Mouse (Mus musculus) limb, embryonic 10.5 days (tissue): ENCODE measurements around the gene Alk. TPM values are rescaled to one million over a fixed set of nuclear protein-coding genes. Genes with fewer than 3 reads are reported as not detected.

Experiments
- DNase-seq: peaks from one replicate; pipeline ENCODE4 v3.0.0-alpha.2; 2017; ENCODE audit warnings: low spot score
- H3K27ac ChIP-seq: fragments of 300-500 bp; sonication (generic); 2 replicates; pipeline ENCODE4 v1.5.1; 2016; ENCODE audit warnings: mild to moderate bottlenecking
- H3K27me3 ChIP-seq: fragments of 300-500 bp; sonication (generic); 2 replicates; pipeline ENCODE4 v1.6.1; 2016; ENCODE audit warnings: low read depth, mild to moderate bottlenecking; ENCODE audit not compliant: poor library complexity, severe bottlenecking
- H3K36me3 ChIP-seq: fragments of 300-500 bp; sonication (generic); 2 replicates; pipeline ENCODE4 v1.6.1; 2016; ENCODE audit warnings: mild to moderate bottlenecking, moderate library complexity
- H3K4me1 ChIP-seq: fragments of 300-500 bp; sonication (generic); 2 replicates; pipeline ENCODE4 v1.6.1; 2016
- H3K4me3 ChIP-seq: fragments of 300-500 bp; sonication (generic); 2 replicates; pipeline ENCODE4 v1.5.1; 2016; ENCODE audit warnings: mild to moderate bottlenecking, moderate library complexity
- H3K9me3 ChIP-seq: fragments of 300-500 bp; sonication (generic); replicated peaks from 2 replicates; pipeline ENCODE4 v1.6.1; 2016; ENCODE audit warnings: mild to moderate bottlenecking
- WGBS: fragments of 180-500 bp; shearing (Covaris S2); methylation state at CpG from one replicate; pipeline ENCODE4 v1.1.7; 2016; 5-methylcytosine and 5-hydroxymethylcytosine counted together
- polyA plus RNA-seq: library from polyadenylated mRNA; unstranded; fragments of >200 nt; fragmentation: Nextera tagmentation; extraction: Ambion mirVana; gene quantifications from 2 replicates; pipeline ENCODE4 v1.2.1, GENCODE M21; 2016

Alk gene
- polyA plus RNA-seq, 1 experiment from 2014 or later = 0.04 TPM

GRCm38 (mm10) chr17:72445204-72446177 is 158.9 kb downstream of the Alk start:
- H3K4me3 ChIP-seq = no peak overlapping the region
- H3K36me3 ChIP-seq = no peaks in the 10 kb centered on the region
- 76% methylated on average over 3 of the region's 3 CpGs for WGBS
- no peaks in the 10 kb centered on the region for H3K4me1 ChIP-seq
- H3K27ac ChIP-seq = no peak overlapping the region
- no peaks in the 10 kb centered on the region for H3K27me3 ChIP-seq
- H3K9me3 ChIP-seq = no peaks in the 10 kb centered on the region
- DNase-seq = no peak

- WGBS = 87% methylated on average over 4 of the region's 4 CpGs
- H3K4me3 ChIP-seq = no peak overlapping the region
Observed at GRCm38 (mm10) chr17:72417451-72417850, 187.0 kb downstream of the Alk start.

GRCm38 (mm10) chr17:72414676-72415075 is 189.8 kb downstream of the Alk start:
- Histone ChIP-seq H3K4me3 (no peak overlapping the region), H3K27me3 (no peaks in the 10 kb centered on the region), H3K27ac (no peak overlapping the region), H3K9me3 (no peaks in the 10 kb centered on the region), H3K36me3 (no peaks in the 10 kb centered on the region), H3K4me1 (no peaks in the 10 kb centered on the region)
- no peak for DNase-seq

More at GRCm38 (mm10) chr17:72417451-72417850, 187.0 kb downstream of the Alk start:
- DNase-seq = no peak
- no peaks in the 10 kb centered on the region for H3K9me3 ChIP-seq
- H3K36me3 ChIP-seq = no peaks in the 10 kb centered on the region
- H3K27ac ChIP-seq = no peak overlapping the region
- H3K27me3 ChIP-seq = no peaks in the 10 kb centered on the region
- no peaks in the 10 kb centered on the region for H3K4me1 ChIP-seq

GRCm38 (mm10) chr17:72404813-72405212 is 199.6 kb downstream of the Alk start:
- WGBS = 79% methylated on average over 2 of the region's 2 CpGs
- Histone ChIP-seq H3K36me3 (no peaks in the 10 kb centered on the region), H3K4me1 (no peaks in the 10 kb centered on the region), H3K27me3 (no peaks in the 10 kb centered on the region), H3K9me3 (no peaks in the 10 kb centered on the region), H3K27ac (no peak overlapping the region), H3K4me3 (no peak overlapping the region)
- DNase-seq = no peak

- no peak overlapping the region for H3K4me3 ChIP-seq
- H3K27me3 ChIP-seq = no peaks in the 10 kb centered on the region
- WGBS = 89% methylated on average over 3 of the region's 3 CpGs
- no peak for DNase-seq
- no peaks in the 10 kb centered on the region for H3K9me3 ChIP-seq
- no peaks in the 10 kb centered on the region for H3K4me1 ChIP-seq
- H3K36me3 ChIP-seq = no peaks in the 10 kb centered on the region
- no peak overlapping the region for H3K27ac ChIP-seq
Observed at GRCm38 (mm10) chr17:72401861-72402260, 202.6 kb downstream of the Alk start.

GRCm38 (mm10) chr17:72401349-72401748 is 203.1 kb downstream of the Alk start:
- WGBS = 94% methylated on average over 2 of the region's 2 CpGs

GRCm38 (mm10) chr17:72399331-72400059 is 204.9 kb downstream of the Alk start:
- Histone ChIP-seq H3K4me3 (no peak overlapping the region), H3K4me1 (peaks cover 6% of the 10 kb centered on the region; the same call in 1 of the 2 replicates), H3K9me3 (no peaks in the 10 kb centered on the region), H3K36me3 (no peaks in the 10 kb centered on the region), H3K27me3 (no peaks in the 10 kb centered on the region), H3K27ac (no peak overlapping the region)
- 76% methylated on average over 3 of the region's 3 CpGs for WGBS
- no peak for DNase-seq

More at GRCm38 (mm10) chr17:72401349-72401748, 203.1 kb downstream of the Alk start:
- H3K4me3 ChIP-seq = no peak overlapping the region
- H3K36me3 ChIP-seq = no peaks in the 10 kb centered on the region
- no peaks in the 10 kb centered on the region for H3K9me3 ChIP-seq
- no peak for DNase-seq
- no peak overlapping the region for H3K27ac ChIP-seq
- no peaks in the 10 kb centered on the region for H3K27me3 ChIP-seq
- no peaks in the 10 kb centered on the region for H3K4me1 ChIP-seq

- Histone ChIP-seq H3K4me1 (peaks cover 6% of the 10 kb centered on the region; the same call in 1 of the 2 replicates), H3K36me3 (no peaks in the 10 kb centered on the region), H3K4me3 (no peak overlapping the region), H3K27me3 (no peaks in the 10 kb centered on the region), H3K9me3 (no peaks in the 10 kb centered on the region), H3K27ac (no peak overlapping the region)
- DNase-seq = no peak
- whole genome bisulfite sequencing = 58% methylated on average over 8 of the region's 8 CpGs
Observed at GRCm38 (mm10) chr17:72395956-72396355, 208.5 kb downstream of the Alk start.

- no peak for DNase-seq
- no peaks in the 10 kb centered on the region for H3K4me1 ChIP-seq
- H3K27ac ChIP-seq = no peak overlapping the region
- no peak overlapping the region for H3K4me3 ChIP-seq
- no peaks in the 10 kb centered on the region for H3K27me3 ChIP-seq
- no peaks in the 10 kb centered on the region for H3K36me3 ChIP-seq
- no peaks in the 10 kb centered on the region for H3K9me3 ChIP-seq
- WGBS = 83% methylated on average over 4 of the region's 4 CpGs
Observed at GRCm38 (mm10) chr17:72368991-72369390, 235.4 kb downstream of the Alk start.

- DNase-seq = no peak
- H3K9me3 ChIP-seq = 0 out of 2 replicates have a peak, but pooled peaks cover under 1% of the 10 kb centered on the region
- no peaks in the 10 kb centered on the region for H3K36me3 ChIP-seq
- no peaks in the 10 kb centered on the region for H3K4me1 ChIP-seq
- no peak overlapping the region for H3K27ac ChIP-seq
- no peaks in the 10 kb centered on the region for H3K27me3 ChIP-seq
- H3K4me3 ChIP-seq = no peak overlapping the region
- 91% methylated on average over 10 of the region's 10 CpGs for WGBS
Observed at GRCm38 (mm10) chr17:72362811-72363496, 241.5 kb downstream of the Alk start.

GRCm38 (mm10) chr17:72361961-72362360 is 242.5 kb downstream of the Alk start:
- DNase-seq = no peak
- no peak overlapping the region for H3K4me3 ChIP-seq
- WGBS = 93% methylated on average over 4 of the region's 4 CpGs
- no peaks in the 10 kb centered on the region for H3K4me1 ChIP-seq
- no peak overlapping the region for H3K27ac ChIP-seq
- H3K27me3 ChIP-seq = no peaks in the 10 kb centered on the region
- H3K36me3 ChIP-seq = no peaks in the 10 kb centered on the region
- H3K9me3 ChIP-seq = 0 out of 2 replicates have a peak, but pooled peaks cover 3% of the 10 kb centered on the region

- no peak overlapping the region for H3K27ac ChIP-seq
- DNase-seq = no peak
- 72% methylated on average over 5 of the region's 5 CpGs for WGBS
Observed at GRCm38 (mm10) chr17:72356759-72357302, 247.6 kb downstream of the Alk start.

More at GRCm38 (mm10) chr17:72356759-72357302, 247.6 kb downstream of the Alk start:
- Histone ChIP-seq H3K4me3 (no peak overlapping the region), H3K9me3 (0 out of 2 replicates have a peak, but pooled peaks cover 3% of the 10 kb centered on the region), H3K27me3 (no peaks in the 10 kb centered on the region), H3K4me1 (no peaks in the 10 kb centered on the region), H3K36me3 (no peaks in the 10 kb centered on the region)
